Mouse (Mus musculus) CH12.LX (cell line): ENCODE measurements at regions not wholly inside any gene's neighbourhood (a gene's known extent, or its start where the extent isn't known, plus 50 kb on each side); places are given as distances from the start of the nearest gene placed in this dataset.

ENCODE experiments used
- HCFC1 ChIP-seq: IDR thresholded peaks from 2 replicates; pipeline ENCODE4 v1.6.1; 2012; ENCODE audit warnings: low read depth, mild to moderate bottlenecking, inconsistent platforms, low read length, improper control_type of control experiment
- JUND ChIP-seq: conservative IDR thresholded peaks from 2 replicates; pipeline ENCODE4 v1.6.1; 2011; ENCODE audit warnings: low read depth, low read length, improper control_type of control experiment
- POLR2A ChIP-seq: IDR thresholded peaks from 2 replicates; pipeline ENCODE4 v1.6.1; 2011; ENCODE audit warnings: low read depth, mild to moderate bottlenecking, improper control_type of control experiment, low read length
- RAD21 ChIP-seq: IDR thresholded peaks from 2 replicates; pipeline ENCODE4 v1.6.1; 2011; ENCODE audit warnings: low read depth, mild to moderate bottlenecking, low read length, improper control_type of control experiment, moderate library complexity
- ZC3H11A ChIP-seq: IDR thresholded peaks from 2 replicates; pipeline ENCODE4 v1.6.1; 2012; ENCODE audit warnings: low read depth, mild to moderate bottlenecking, inconsistent platforms, low read length, improper control_type of control experiment
- ZKSCAN1 ChIP-seq: IDR thresholded peaks from 2 replicates; pipeline ENCODE4 v1.6.1; 2012; ENCODE audit warnings: low read depth, inconsistent platforms, low read length, improper control_type of control experiment, borderline replicate concordance

DNA sequence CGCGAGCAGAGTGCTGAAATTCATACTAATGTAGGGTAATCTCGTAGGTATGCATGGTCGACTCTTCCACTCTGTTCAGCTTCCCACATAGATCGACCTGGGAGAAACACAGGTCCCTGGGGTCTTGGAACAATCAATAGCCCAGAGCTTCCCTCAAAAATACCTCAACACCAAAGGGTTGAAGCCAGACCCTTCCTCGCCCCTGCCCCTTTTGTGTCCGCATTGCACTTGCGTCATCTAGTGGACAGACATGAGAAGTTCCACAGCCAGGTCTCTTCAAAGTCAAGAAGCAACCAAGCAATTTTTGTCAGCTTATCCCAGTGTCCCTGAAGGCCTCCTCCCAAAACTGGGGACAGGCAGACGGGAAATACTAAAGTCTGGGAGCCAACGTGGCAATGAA lies 65.1 kb upstream of the Foxa2 start:
- TF ChIP-seq POLR2A, result no peak
- no peak for TF ChIP-seq ZKSCAN1
- no peak for TF ChIP-seq JUND
- TF ChIP-seq RAD21, result peak; percentile 60
- TF ChIP-seq HCFC1, result no peak
- no peak for TF ChIP-seq ZC3H11A
